Mouse (Mus musculus) urinary bladder, postnatal 36 days (tissue): ENCODE results near the gene 2900011O08Rik.
A peak's percentile ranks its signal among the peaks of the same experiment; 100 is the strongest.
"Not testable (repeated sequence)": the region's sequence is repeated elsewhere in the genome, so short reads cannot be mapped to it uniquely, and the experiment has no call there.

ENCODE experiments used
- DNase-seq, 2 experiments: peaks; one replicate each; pipeline ENCODE4 v3.0.0; 2022; ENCODE audit warnings: low spot score in 2 of 2, mixed read lengths in 1 of 2

2900011O08Rik gene

DNA sequence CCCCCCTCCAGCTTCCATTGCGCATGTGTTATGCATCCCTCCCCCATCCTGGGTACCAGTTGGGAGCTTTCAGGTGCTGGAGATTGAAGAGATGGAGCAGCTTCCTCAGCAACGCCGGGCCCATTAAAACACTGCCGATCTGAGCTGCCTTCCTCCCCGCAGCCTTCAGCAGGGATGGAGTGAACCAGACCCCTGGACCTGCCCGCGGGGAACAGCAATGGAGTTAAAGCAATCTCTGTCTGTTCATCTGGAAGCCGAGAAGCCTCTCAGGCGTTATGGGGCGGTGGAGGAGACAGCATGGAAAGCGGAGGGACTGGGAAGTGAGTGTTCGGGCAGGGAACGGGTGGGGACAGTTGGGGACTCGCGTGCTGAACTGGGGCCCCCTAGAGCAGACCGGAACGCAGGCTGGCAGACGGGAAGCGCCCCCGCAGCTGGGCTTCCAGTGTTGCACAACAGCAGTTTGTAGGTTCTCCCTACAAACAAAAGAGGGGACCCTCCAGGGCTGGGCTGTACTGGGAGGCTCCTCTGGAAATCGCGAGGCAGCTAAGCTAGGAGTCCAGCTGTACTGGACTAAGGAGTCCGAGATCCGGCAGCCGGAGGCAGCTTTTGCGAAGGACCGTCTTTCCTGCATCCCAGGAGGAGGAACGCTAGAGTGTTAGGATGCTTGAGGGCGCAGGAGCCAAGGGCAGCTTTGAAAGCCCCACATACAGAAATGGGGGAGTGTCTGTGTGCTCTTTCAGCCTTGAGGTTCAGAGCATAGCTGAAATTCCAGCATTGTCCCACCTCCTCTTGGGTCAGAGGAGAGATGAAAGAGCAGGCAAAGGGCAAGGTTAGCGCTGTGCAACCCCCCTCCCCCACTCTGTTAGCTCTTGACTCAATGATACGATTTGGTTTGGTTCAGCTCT, at the start of gene 2900011O08Rik, which contains the start of gene Ifitm7:
2900011O08Rik (plus strand) TSS at position 31 of the 905 bp plus-strand sequence.
Ifitm7 (minus strand) TSS at position 315 of the 905 bp plus-strand sequence.
- no peak for DNase-seq

DNA sequence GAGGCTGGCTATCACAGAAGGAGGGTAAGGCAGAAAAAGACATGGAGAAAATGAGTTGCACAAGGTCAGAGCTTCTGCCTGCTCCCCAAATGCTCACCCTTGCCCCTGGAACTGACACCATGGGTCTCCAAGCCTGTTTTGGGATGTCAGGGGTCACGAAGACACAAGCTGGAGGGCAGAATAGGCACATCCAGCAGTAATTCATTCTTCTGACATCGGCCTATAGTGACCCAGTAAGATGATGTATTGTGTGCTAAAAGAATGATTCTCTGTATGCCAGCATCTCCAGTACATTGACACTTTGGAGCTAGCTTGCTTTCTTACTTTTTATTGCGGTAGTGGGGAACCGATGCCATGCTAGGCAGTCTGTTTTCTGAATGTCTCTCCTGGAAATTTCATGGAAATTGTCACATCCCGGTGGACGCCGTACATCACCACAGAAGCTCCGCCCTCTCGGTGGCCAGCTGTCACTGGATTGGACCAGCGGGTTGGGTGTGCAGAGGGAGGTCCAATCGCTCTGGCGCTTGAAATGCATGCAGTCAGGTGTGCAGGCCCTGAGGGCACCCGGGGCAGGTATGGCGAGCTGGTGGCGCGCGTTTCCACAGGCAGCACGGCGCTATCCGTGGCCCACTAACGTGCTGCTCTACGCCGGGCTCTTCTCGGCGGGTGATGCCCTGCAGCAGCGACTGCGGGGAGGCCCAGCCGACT, 46.1 kb upstream of the 2900011O08Rik start:
- DNase-seq, result peak; percentile 8 to 13

DNA sequence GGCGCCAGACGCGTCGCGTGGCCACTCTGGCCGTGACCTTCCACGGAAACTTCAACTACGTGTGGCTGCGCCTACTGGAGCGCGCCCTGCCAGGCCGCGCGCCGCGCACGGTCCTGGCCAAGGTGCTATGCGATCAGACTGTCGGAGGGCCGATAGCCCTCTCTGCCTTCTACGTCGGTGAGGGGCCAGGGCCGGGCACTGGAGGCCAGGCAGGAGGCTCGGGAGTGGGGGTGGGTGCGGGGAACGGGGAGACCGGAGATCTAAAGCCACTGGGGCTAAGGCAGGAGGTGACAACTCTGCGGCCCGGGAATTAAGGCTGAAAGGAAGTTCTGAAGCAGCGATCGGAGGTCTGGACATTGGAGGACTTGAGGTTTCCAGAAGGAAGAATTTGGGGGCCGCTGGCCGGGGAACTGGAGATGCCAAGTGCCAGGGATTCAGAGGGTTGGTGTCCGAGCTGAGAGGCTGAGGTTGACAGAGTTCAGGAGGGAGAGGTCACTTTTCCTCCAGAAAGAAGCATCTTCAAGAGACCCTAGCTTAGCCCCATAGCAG, 45.5 kb upstream of the 2900011O08Rik start:
- no peak for DNase-seq

DNA sequence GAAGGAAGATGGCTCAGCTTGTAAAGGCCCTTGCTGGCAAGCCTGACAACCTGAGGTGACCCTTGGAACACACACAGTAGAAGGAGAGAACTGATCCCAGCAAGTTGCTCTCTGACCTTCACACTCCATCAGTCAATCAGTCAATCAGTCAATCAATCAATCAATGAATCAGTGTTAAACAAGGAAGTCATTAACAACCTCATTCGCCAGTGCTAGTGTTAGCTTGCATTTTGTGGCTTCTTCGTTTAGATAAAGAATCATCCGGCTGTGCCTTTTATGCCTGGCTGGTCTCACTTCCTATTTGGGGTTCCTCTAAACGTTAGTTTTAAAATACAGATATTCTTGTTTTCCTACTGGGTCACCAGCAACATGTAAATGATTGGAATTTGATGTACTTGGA, 42.2 kb upstream of the 2900011O08Rik start:
- DNase-seq, result no peak

DNA sequence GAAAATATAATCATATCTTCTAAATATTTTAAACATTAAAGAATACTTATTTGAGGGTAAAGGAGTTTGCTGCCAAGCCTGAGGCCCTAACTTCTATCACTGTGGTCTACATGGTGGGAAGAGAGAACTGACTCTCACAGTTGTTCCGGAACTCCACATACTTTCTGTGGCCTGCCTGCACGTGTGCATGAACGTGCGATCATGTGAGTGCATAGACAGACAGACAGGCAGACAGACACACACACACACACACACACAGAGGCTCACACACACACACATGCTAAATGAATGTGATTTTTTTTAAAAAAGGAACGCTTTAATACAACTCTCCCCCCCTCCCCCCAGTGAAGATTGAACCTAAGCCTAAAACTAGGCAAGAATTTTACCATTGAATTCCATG, 41.7 kb upstream of the 2900011O08Rik start:
- no peak for DNase-seq

DNA sequence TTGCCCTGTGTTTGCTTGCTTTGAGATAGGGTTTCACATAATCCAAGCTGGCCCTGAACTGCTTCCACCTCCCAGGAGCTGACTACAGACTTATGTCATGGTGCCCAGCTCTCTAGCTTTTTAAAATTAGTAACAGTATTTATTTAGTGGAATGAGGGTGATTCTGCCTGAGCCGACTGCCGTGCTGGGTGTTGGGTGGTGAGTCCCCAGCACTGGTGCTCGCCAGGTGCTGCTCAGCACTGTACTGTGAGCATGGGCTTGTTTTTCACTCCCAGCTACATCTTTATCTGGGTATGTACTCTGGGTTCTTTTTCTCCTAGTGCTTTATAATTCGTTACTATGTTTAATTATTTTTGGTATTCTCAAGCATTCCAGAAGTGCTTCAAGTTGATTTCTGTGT, 41.3 kb upstream of the 2900011O08Rik start:
- no peak for DNase-seq

DNA sequence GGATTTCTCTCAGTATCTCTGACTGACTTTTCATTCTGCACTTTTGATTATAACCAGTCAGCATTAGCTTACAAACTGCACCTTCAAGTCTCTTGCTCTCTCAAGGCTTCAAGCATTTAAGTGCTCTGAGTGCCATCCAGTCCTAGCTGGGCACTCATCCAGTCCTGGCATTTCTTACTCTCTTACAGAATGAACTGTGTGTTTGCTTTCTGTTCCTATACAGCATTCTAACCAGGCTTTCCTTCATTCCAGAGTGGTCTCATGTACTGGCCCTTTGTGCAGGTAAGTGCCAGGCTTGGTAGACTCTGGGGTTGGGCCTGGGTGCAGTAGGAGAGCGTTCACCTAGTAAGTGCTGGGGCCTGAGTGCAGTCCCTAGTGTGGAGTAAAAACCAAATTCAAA, 40.1 kb upstream of the 2900011O08Rik start:
- DNase-seq, result no peak

DNA sequence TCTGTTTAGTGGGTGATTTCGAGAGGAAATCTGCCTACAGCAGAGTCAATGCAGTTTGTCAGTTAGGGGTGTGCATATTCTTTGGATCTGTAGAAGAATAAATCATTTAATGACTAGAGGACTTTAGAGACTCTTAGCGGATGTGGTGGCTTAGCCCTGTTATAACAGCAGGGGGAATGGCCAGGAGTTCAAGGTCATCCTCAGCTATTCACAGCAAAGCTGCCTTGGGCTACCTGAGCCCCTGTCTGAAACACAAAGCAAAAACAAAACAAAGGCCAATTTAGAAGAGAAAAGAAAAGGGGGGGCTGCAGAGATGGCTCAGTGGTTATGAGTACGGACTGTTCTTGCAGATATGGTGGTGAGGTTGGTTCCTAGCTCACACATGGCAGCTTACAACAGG, 35.2 kb upstream of the 2900011O08Rik start:
- DNase-seq, result no peak

DNA sequence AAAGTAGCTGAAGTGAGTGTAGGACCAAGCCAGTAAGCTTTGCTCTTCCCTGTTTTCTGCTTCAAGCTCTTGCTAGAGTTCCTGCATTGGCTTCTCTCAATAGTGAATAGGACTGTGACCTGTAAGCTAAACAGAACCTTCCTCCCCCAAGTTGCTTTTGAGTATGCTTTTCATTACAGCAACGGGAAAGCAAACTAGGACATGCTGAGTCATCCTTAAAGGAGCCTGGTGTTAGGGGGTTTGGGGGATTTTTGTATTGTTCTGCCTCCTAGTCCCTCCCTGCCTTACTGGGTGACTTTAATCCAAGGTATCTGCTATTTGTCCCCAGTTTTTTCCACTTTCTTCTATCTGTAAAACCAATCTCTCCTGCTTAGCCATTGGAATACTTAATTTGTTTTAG, 24.4 kb upstream of the 2900011O08Rik start:
- no peak for DNase-seq

DNA sequence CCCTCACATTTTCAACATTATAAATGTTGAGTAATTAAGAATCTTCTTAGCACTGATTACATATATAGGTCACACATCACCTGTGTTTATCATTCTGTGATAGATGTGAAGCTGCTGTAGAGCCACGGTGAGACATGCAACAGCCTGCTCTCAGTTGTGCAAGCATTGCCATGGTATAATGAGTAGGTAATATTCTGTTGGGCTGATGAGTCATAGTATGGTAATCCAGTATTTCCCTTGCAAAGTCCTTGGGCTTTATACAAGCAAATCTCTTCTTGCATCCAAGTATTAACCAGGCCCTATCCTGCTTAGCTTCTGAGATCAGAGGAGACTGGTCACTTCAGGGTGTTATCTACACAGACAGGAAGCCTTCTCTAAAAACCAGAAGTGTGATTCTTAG, 17.3 kb upstream of the 2900011O08Rik start:
- DNase-seq, result no peak

DNA sequence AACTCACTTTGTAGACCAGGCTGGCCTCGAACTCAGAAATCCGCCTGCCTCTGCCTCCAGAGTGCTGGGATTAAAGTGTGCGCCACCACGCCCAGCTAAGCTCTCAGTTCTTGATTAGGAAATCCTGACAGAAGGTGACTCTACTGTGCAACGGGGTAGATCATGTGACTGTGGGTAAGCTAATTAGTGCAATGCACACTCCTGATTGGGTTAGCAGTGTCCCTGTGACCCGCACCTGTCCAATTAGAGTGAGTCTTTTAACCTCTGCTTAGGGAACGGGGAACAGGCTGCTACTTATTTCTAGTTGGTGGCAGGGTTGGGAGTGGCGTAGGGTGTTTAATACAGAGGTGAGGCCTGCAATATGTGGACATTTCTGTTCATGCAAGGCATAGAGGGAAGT, 14.4 kb upstream of the 2900011O08Rik start:
- DNase-seq, result no peak

DNA sequence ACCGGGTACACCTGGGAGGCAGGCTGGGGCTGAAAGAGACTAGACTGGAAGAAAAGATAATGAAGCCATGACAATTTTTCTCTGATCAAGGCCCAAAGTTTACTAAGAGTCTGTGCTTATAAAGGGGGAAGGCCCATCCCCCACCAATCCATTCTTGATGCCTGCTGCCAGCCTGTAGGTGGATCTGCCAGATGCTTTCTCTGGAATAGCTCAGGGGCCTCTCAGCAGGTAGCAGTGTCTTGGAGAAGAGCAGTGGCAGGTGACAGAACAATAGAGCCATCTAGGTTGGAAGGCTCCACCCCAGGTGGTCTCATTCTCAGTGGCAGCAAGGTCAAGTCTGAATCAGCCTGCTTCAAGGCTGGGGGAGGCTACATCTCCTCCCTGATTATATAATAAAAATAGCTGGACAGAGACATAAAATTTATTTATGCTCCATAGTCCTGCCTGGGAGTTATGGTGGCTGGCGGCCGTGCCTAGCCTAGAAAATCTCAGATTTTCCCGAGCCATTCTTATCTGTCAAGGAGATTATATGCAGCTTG, 10.0 kb upstream of the 2900011O08Rik start:
- DNase-seq, result not testable (repeated sequence)

DNA sequence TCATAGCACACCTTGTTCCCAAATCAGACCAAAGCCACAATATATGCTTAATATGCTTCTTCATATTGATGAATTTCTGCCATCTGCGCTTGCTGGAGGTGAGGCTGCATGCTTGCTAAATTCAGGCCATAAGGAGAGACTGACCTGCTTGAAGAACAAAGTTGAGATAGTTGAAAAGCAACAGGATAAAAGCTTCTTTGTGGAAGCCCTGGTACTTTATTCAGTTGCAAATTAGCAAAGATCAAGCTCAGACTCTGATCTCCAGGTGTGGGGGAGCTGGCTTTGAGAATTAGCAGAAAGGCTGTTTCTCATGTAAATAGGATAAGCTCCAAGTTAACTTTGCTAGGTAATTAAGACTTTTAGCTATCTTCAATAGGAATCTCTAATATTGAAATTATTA, 9.4 kb upstream of the 2900011O08Rik start:
- DNase-seq, result not testable (repeated sequence)

DNA sequence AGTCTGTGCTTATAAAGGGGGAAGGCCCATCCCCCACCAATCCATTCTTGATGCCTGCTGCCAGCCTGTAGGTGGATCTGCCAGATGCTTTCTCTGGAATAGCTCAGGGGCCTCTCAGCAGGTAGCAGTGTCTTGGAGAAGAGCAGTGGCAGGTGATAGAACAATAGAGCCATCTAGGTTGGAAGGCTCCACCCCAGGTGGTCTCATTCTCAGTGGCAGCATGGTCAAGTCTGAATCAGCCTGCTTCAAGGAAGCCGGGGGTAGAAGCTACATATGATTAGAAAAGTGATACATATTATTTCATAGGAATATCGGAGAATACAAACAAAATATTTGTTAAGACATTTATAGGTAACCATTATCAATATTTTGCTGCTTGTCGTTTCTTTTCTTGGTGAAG, 4.7 kb upstream of the 2900011O08Rik start:
- not testable (repeated sequence) for DNase-seq

DNA sequence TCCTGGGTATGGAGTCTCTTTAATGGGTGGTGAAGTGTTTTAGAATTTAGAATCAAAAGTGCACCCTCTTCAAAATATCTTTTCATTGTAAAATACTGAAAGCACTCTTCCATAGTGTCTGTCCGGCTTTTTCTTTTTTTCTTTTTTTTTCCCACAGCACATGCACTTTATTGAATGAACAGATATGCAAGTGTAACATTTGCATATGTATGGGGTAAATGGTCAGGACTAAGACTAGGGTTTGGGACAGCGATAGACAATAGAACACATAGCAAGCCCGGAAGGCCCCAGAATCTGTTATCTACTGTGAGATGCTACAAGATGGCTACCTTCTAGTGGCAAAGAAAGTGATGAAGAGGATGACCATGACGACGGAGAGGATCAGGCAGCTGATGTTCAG, 3.2 kb upstream of the 2900011O08Rik start:
- DNase-seq, result no peak

DNA sequence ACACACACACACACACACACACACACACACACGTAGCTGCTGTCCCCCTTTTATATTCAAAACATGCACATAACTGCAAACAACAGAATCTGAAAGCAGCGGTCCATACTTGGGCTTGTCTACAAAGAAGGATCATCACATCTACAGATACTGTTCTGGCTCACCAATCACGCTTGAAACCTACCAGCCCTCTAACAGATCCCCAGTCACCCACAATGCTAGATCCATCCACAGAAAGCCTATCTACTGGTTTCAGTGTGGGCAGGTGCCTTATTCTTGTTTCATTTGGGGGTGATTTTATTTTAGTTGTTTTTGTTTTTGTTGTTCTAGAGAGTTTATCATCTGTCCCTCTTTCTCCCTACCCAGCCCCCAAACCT, 219 bp upstream of the 2900011O08Rik start:
- DNase-seq, result no peak

DNA sequence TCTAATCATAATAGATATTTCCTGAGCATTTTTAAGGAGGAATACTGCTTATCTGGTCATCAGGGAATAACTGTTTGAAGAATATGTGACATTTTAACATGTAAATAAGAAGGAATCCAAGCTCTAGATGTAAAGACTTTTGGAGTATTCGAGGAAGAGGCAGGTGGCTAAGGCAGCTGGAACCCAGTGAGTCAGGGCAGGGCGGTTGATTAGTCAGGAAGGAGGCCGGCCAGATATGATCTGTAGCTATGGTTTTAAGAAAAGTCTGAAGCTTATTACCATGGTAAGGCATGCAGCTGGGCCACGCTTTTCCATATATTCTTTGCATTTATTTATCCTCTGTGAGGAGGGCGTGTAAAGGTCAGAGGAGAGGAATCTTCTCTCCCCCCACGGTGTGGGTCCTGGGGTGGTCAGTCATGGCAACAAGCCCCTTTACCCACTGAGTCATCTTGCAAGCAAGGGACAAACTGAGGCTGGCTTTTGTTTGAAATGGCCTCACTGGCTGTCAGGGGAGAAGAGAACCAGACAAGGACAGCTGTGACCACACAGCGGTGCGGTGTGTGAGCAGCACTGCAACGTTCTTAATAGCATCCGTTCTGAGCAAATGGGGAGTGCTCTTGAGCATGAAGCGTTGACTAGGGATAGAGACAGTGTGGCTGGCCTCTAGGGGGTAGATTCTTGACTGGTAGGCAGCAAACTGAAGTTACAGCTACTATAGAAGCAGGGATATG, 6.3 kb downstream of the 2900011O08Rik start:
- no peak for DNase-seq

DNA sequence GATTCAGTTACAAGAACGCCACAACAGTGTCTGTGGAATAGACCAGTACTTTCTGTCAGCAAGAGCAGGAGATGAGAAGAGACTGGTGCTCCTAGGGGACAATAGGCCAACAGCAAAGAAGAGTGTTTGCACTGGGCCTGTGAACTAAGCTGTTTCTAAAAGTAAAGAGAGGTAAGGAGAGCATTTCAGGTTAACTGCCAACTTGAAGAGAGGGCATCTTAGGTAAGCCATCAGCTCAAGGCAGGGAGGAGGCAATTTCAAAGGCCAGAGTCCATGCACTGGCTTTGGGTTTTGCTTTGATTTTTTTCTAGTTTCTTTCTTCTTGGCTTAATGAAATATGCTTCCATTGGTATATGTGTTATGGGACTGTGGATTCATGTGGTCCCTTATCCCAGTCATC, 7.7 kb downstream of the 2900011O08Rik start:
- no peak for DNase-seq

DNA sequence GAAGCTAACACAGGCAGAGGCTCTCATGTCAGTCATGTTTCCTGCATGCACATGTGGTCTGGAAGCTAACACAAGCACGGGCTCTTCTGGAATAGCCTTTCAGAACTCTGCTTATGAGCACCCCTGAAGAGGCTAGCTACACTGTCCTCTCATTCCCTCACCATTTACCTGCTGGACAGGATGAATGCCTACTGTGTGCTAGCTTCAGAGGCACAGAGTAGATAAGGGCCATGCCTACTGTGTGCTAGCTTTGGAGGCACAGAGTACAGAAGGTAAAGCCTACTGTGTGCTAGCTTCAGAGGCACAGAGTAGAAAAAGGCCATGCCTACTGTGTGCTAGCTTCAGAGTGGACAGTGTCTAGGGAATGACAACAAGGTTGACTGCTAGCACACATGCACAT, 8.1 kb downstream of the 2900011O08Rik start:
- DNase-seq, result no peak

DNA sequence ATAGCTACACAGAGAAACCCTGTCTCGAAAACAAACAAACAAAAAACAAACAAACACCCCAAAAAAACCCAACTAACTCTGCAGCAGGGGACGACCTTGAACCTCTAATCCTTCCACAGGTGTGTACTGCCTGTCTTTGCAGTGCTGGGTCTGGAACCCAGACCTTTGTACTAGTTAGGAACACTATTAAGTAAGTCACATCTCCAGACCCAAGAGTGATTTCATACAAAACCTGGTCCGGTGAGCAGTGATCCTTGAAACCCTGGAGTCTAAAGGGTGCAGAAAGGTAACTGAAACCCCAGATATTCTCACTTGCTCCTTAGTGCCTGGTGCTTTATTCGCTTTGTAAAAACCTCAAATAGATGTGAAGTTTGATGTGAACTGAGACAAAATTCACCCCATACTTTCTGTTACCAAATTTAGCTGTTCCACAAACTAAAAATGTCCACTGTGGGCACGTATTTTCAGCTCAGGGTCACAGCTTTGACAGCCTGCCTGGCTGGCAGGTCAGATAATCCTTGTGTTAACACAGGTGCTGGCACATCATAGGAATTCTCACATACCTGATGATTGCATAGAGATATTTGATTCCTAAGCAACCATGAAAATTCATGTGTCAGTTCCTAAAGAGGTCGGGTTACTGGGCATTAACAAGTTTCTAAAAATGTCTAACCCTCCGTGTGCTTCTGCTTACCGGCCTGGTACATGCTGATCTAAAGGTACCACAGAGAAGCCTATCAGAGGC, 17.2 kb downstream of the 2900011O08Rik start:
- DNase-seq, result no peak

DNA sequence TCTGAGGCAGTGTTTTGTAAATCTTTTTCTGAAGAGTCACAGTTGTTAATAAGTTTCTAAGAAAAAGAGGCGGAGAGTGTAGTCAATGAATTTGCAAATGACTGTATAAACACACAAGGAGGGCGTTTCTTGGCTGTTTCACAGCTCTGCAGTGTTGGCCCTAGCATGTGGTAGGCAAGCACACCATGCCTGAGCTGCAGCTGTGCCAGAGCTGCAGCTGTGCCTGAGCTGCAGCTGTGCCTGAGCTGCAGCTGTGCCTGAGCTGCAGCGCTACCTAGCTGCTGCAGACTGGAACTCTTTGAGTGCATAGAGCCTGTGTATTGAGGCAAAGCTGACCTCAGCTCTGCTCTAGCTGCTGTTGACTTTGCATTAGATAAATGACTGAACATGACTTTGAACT, 17.8 kb downstream of the 2900011O08Rik start:
- no peak for DNase-seq
